Comparison of ENCODE assay signal across 8 mouse cellular contexts in genomic region chr11:68385921-68386588, GRCm38 (mm10). TPM values are rescaled to one million over a fixed set of nuclear protein-coding genes. Genes with fewer than 3 reads are reported as not detected.
A peak's percentile ranks its signal among the peaks of the same experiment; 100 is the strongest.
DNase-seq lines count a peak whose midpoint lies in the region; ATAC-seq and TF ChIP-seq lines count a peak whose summit lies in the region.

No protein-coding gene starts in this region.

- peaks cover 21% of the 10 kb centered on the region; the same call in 1 of the 2 replicates for H3K4me1 ChIP-seq in kidney, embryonic 14.5 days (ENCODE audit: control insufficient read depth, insufficient read depth, low read length)

- no peaks in the 10 kb centered on the region for H3K36me3 ChIP-seq in kidney, embryonic 14.5 days (ENCODE audit: control insufficient read depth, insufficient read depth, low read length)
- H3K36me3 ChIP-seq in macrophage (ENCODE audit: inconsistent target) = no peaks in the 10 kb centered on the region

- H3K27me3 ChIP-seq in kidney, embryonic 14.5 days (ENCODE audit: control insufficient read depth, insufficient read depth, low read length) = peaks cover 73% of the 10 kb centered on the region

- no peaks in the 10 kb centered on the region for H3K9me3 ChIP-seq in kidney, embryonic 14.5 days (ENCODE audit: control insufficient read depth, low read length)

- H3K9ac ChIP-seq in kidney, embryonic 14.5 days (ENCODE audit: low read depth, low read length) = peak overlapping the region; percentile 68

- peak; percentile 54 for ATAC-seq in kidney, embryonic 14.5 days (ENCODE audit: low FRiP score, low TSS enrichment)
- ATAC-seq in monocyte, adult 5-6 weeks (replicated peaks; ENCODE audit: insufficient number of reproducible peaks, low FRiP score, low TSS enrichment, poor library complexity, severe bottlenecking) = no peak

- H3K79me2 ChIP-seq in macrophage (ENCODE audit: inconsistent target) = no peaks in the 10 kb centered on the region

- 1% methylated on average over 49 of the region's 68 CpGs for WGBS in kidney, embryonic 14.5 days
- WGBS in macrophage (ENCODE audit: missing documents) = 2% methylated on average over 66 of the region's 68 CpGs

- H3K27ac ChIP-seq in left cerebral cortex, adult 2 months = no peak overlapping the region
- peak overlapping the region; percentile 6; the same call in 1 of the 2 replicates for H3K27ac ChIP-seq in kidney, embryonic 14.5 days (ENCODE audit: low read depth, low read length)
- H3K27ac ChIP-seq in macrophage = no peak overlapping the region

- peak overlapping the region; percentile 91 for H3K4me2 ChIP-seq in kidney, embryonic 14.5 days (replicated peaks; ENCODE audit: low read depth, low read length)

- peak in 1 of 2 experiments; percentile 37 for DNase-seq in left cerebral cortex, adult 2 months (ENCODE audit: extremely low spot score in 1 of 2, low spot score in 2 of 2)
- DNase-seq in left cerebral cortex, adult 8-10 months (ENCODE audit: low spot score in 2 of 2) = no peak
- peak; percentile 30 for DNase-seq in adrenal gland, postnatal 25 days
- peak; percentile 39 to 62 for DNase-seq in gastrocnemius, postnatal 4 days (ENCODE audit: low spot score in 2 of 2)
- peak; percentile 15 for DNase-seq in testis, postnatal 14 days (ENCODE audit: low spot score)

- peak overlapping the region; percentile 53 for H3K4me3 ChIP-seq in left cerebral cortex, adult 2 months
- H3K4me3 ChIP-seq in kidney, embryonic 14.5 days (ENCODE audit: low read length) = peak overlapping the region; percentile 70
- H3K4me3 ChIP-seq in macrophage (ENCODE audit: inconsistent target) = peak overlapping the region; percentile 24

- intact Hi-C loops in left cerebral cortex, adult 2 months (cut with DNase I) = no loop called here

- no peak for TF ChIP-seq CTCF in left cerebral cortex, adult 2 months (IDR thresholded peaks at IDR 0.05)

RNA-seq across cellular contexts. Expression of gene Ntn1, which starts 14.6 kb away (rescaled TPM):
- 1 to 10 TPM; 6.0 to 7.4 TPM for total RNA-seq in left cerebral cortex, adult 2 months (2021)
- total RNA-seq in left cerebral cortex, adult 8-10 months (2022) = 10 to 100 TPM in 1 of 4 experiments, 1 to 10 TPM in 3; 7.9 to 10.1 (median 8.8) TPM
- 5.5 and 6.4 TPM in 2 replicates for total RNA-seq in adrenal gland, postnatal 25 days (2021)
- total RNA-seq in gastrocnemius, postnatal 4 days (2021) = 10 to 100 TPM; 28.6 to 29.0 TPM
- 8.5 and 10.2 TPM in 2 replicates for polyA plus RNA-seq in kidney, embryonic 14.5 days (2014; fragmentation: Nextera tagmentation; extraction: Ambion mirVana)
- 10 to 100 TPM in 8 of 26 experiments, 1 to 10 TPM in 18; 4.9 to 16.7 (median 8.2) TPM for total RNA-seq in macrophage (2018; cell fraction: chromatin; rRNA removed)
- 1 to 10 TPM; 1.6 to 3.6 (median 2.3) TPM for total RNA-seq in macrophage (2018; cell fraction: cytosol; rRNA removed)
- total RNA-seq in macrophage (2018; cell fraction: nucleus; rRNA removed) = 10 to 100 TPM in 1 of 26 experiments, 1 to 10 TPM in 25; 4.2 to 10.9 (median 6.1) TPM
- 1.2 to 1.6 TPM (median 1.5 TPM) in 3 replicates for polyA plus RNA-seq in macrophage (2018)
- total RNA-seq in monocyte, adult 5-6 weeks (2017) = 0.32 TPM in 1 of 3 replicates, not detected in the others

RNA-seq across cellular contexts. Expression of gene Pik3r5, which starts 45.9 kb away (rescaled TPM):
- total RNA-seq in left cerebral cortex, adult 2 months (2021) = 1 to 10 TPM; 2.6 to 2.9 TPM
- 1 to 10 TPM; 3.2 to 4.4 (median 3.7) TPM for total RNA-seq in left cerebral cortex, adult 8-10 months (2022)
- 0.94 and 1.3 TPM in 2 replicates for total RNA-seq in adrenal gland, postnatal 25 days (2021)
- total RNA-seq in gastrocnemius, postnatal 4 days (2021) = under 1 TPM; 0.78 to 0.80 TPM
- polyA plus RNA-seq in kidney, embryonic 14.5 days (2014; fragmentation: Nextera tagmentation; extraction: Ambion mirVana) = 0.41 and 1.5 TPM in 2 replicates
- 1,000 to 10,000 TPM in 12 of 26 experiments, 100 to 1,000 TPM in 14; 297 to 1,526 (median 884) TPM for total RNA-seq in macrophage (2018; cell fraction: chromatin; rRNA removed)
- 100 to 1,000 TPM; 121 to 414 (median 184) TPM for total RNA-seq in macrophage (2018; cell fraction: cytosol; rRNA removed)
- total RNA-seq in macrophage (2018; cell fraction: nucleus; rRNA removed) = 1,000 to 10,000 TPM in 4 of 26 experiments, 100 to 1,000 TPM in 22; 237 to 1,268 (median 592) TPM
- 65.4 to 120 TPM (median 103 TPM) in 3 replicates for polyA plus RNA-seq in macrophage (2018)
- 66.2 to 140 TPM (median 84.0 TPM) in 3 replicates for total RNA-seq in monocyte, adult 5-6 weeks (2017)

Comparison
In these comparisons a context has a peak if more than half of its experiments do, and no peak if none do; other contexts are left out.
1. DNase-seq: peak in adrenal gland, postnatal 25 days (single experiment), gastrocnemius, postnatal 4 days (2 of 2) and testis, postnatal 14 days (single experiment); none in left cerebral cortex, adult 8-10 months (0 of 2).
2. RNA of gene Pik3r5, which starts 45.9 kb away (total RNA-seq): 66.2 to 140 TPM in monocyte, adult 5-6 weeks; 3.2 to 4.4 TPM in left cerebral cortex, adult 8-10 months, 2.6 to 2.9 TPM in left cerebral cortex, adult 2 months, 0.94 to 1.3 TPM in adrenal gland, postnatal 25 days and 0.78 to 0.80 TPM in gastrocnemius, postnatal 4 days; every median in the first group is over 10 times any median in the second.
3. Peak in every context shown above with its lines, with median percentiles within 50 percentile points of each other: H3K4me3 ChIP-seq.